Mouse (Mus musculus) cortical plate, adult 2 months (tissue): ENCODE data around the gene Ero1l. TPM values are rescaled to one million over a fixed set of nuclear protein-coding genes. Genes with fewer than 3 reads are reported as not detected.

Experiments
- H3K27ac ChIP-seq: fragments of 200-500 bp; 2 replicates; pipeline ENCODE4 v1.5.1; 2012; ENCODE audit warnings: low read length, control low read depth, inconsistent platforms; ENCODE audit not compliant: insufficient read depth
- H3K4me1 ChIP-seq: fragments of 200-500 bp; 2 replicates; pipeline ENCODE4 v1.6.1; 2011; ENCODE audit warnings: low read length; ENCODE audit not compliant: control insufficient read depth, insufficient read depth
- H3K4me3 ChIP-seq: fragments of 200-500 bp; 2 replicates; pipeline ENCODE4 v1.5.1; 2011; ENCODE audit warnings: mild to moderate bottlenecking, low read length, control low read depth; ENCODE audit not compliant: insufficient read depth
- CTCF ChIP-seq: fragments of 200-500 bp; IDR thresholded peaks from 2 replicates; pipeline ENCODE4 v1.5.1; 2011; ENCODE audit warnings: mild to moderate bottlenecking, control low read depth, low read length; ENCODE audit not compliant: insufficient read depth; ENCODE audit errors: extremely low read depth
- POLR2A ChIP-seq: fragments of 200-500 bp; IDR thresholded peaks from 2 replicates; pipeline ENCODE4 v1.6.1; 2011; ENCODE audit warnings: mild to moderate bottlenecking, low read length, control low read depth; ENCODE audit not compliant: insufficient read depth; ENCODE audit errors: extremely low read depth
- polyA plus RNA-seq: library from polyadenylated mRNA; depleted of rRNA; stranded (reverse); fragments of >200 nt; gene quantifications from 2 replicates; pipeline ENCODE4 v1.2.3, GENCODE M21; 2012; rRNA removed

The Ero1l gene
- 23.6 and 27.2 TPM in 2 replicates for polyA plus RNA-seq

GRCm38 (mm10) chr14:45318426-45319236, at the start of gene Ero1l:
Gene Ero1l (minus strand): TSS chr14:45318771.
- Histone ChIP-seq H3K27ac (peak within 1 kb of the TSS; percentile 100), H3K4me1 (peaks cover 8% of the 10 kb centered on the region), H3K4me3 (peak within 1 kb of the TSS; percentile 82)
- TF ChIP-seq CTCF = no peak
- TF ChIP-seq POLR2A = peak; percentile 61; the same call in 1 of the 2 replicates

GRCm38 (mm10) chr14:45365196-45365587, 46.6 kb upstream of the Ero1l start:
- Histone ChIP-seq H3K4me3 (no peak overlapping the region), H3K27ac (no peak overlapping the region), H3K4me1 (no peaks in the 10 kb centered on the region)
- TF ChIP-seq CTCF (no peak), POLR2A (no peak)

- TF ChIP-seq CTCF (no peak), POLR2A (no peak)
- Histone ChIP-seq H3K4me3 (no peak overlapping the region), H3K27ac (no peak overlapping the region), H3K4me1 (no peaks in the 10 kb centered on the region)
Measured at GRCm38 (mm10) chr14:45364211-45365195, 45.9 kb upstream of the Ero1l start.

GRCm38 (mm10) chr14:45350931-45351859, 32.6 kb upstream of the Ero1l start, which contains the start of gene Styx:
Gene Styx (plus strand): TSS chr14:45351093.
- Histone ChIP-seq H3K4me1 (peaks cover 2% of the 10 kb centered on the region; the same call in 1 of the 2 replicates), H3K4me3 (peak within 1 kb of the TSS; percentile 43)
- TF ChIP-seq POLR2A = peak; percentile 59; the same call in 1 of the 2 replicates
- TF ChIP-seq CTCF = no peak

GRCm38 (mm10) chr14:45329589-45330181, 11.1 kb upstream of the Ero1l start, which contains the start of gene Psmc6:
Gene Psmc6 (plus strand): TSS chr14:45329788.
- Histone ChIP-seq H3K4me3 (peak within 1 kb of the TSS; percentile 84), H3K27ac (peak within 1 kb of the TSS; percentile 52), H3K4me1 (peaks cover 1% of the 10 kb centered on the region; the same call in 1 of the 2 replicates)
- TF ChIP-seq CTCF (peak; percentile 81), POLR2A (peak; percentile 66; the same call in 1 of the 2 replicates)

More at GRCm38 (mm10) chr14:45350931-45351859, 32.6 kb upstream of the Ero1l start, which contains the start of gene Styx:
- H3K27ac ChIP-seq = no peak within 1 kb of the TSS

- Histone ChIP-seq H3K4me3 (peak overlapping the region; percentile 84; the same call in 1 of the 2 replicates), H3K27ac (no peak overlapping the region), H3K4me1 (peaks cover 1% of the 10 kb centered on the region; the same call in 1 of the 2 replicates)
- TF ChIP-seq CTCF (no peak), POLR2A (no peak)
Measured at GRCm38 (mm10) chr14:45329018-45329588, 10.5 kb upstream of the Ero1l start.

- Histone ChIP-seq H3K4me3 (no peak overlapping the region), H3K27ac (no peak overlapping the region), H3K4me1 (no peaks in the 10 kb centered on the region; the same call in 1 of the 2 replicates)
- no peak for TF ChIP-seq CTCF
- TF ChIP-seq POLR2A = no peak
Measured at GRCm38 (mm10) chr14:45328072-45328713, 9.6 kb upstream of the Ero1l start.
